Mouse (Mus musculus) cerebellum, postnatal 14 days (tissue): ENCODE results near the gene Serpine2.

Experiments used
- DNase-seq, 2 experiments: peaks; one replicate each; pipeline ENCODE4 v3.0.0; 2021; ENCODE audit warnings: mixed read lengths in 2 of 2

Gene Serpine2

DNA sequence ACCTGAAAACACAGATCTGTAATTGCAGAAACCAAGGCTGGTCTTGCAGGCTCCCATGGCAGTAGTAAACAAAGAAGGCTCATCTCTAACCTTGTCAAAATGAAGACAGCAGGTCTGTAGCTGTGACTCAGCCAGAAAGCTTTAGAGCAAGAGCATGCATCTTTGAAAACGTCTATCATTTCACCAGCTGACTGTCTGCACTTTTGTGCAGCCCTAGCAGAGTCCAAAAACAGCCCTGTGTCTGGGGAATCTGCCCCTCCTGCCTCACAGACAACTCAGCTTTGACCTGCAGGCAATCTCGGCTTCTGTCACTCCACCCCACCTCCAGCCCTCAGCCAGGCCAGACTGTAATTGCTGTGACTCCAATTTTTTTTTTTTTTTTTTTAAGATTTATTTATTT, 105.6 kb downstream of the Serpine2 start:
- DNase-seq, result no peak

DNA sequence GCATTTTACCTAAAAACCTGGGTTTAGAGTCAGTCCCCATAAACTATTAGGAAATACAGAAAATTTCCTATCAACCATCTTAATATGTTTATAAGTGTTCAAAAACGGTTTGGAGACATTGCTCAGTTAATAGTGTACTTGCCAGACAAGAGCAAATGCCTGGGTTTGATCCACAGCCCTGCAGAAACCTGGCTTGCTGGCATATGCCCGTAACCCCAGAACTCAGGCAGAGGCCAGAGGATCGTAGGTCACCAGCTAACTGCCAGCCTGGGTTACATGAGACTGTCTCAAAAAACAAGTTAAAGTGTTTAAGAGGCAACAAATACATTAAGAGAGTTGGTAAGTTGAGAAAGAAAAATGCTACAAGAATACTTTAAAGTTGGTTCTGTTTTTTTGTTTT, 106.0 kb downstream of the Serpine2 start:
- no peak for DNase-seq

DNA sequence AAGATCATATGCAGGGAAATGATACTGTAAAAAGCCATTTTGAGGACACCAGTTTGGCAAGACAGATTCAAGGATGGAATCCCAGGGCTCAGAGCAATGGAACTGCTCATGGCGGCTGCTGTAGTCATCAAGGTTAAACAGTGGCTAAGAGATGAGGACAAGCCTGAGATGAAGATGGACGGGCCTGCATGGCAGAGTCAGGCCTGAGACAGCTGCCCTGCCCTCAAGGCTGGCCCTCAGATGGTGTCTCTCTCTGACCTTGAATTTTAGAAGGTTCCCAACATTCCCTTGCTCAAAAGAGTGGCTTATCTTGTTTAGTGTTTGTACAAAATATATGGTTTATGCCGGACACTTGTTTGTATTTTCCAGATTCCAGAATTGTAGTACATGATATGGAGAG, 107.5 kb downstream of the Serpine2 start:
- no peak for DNase-seq

DNA sequence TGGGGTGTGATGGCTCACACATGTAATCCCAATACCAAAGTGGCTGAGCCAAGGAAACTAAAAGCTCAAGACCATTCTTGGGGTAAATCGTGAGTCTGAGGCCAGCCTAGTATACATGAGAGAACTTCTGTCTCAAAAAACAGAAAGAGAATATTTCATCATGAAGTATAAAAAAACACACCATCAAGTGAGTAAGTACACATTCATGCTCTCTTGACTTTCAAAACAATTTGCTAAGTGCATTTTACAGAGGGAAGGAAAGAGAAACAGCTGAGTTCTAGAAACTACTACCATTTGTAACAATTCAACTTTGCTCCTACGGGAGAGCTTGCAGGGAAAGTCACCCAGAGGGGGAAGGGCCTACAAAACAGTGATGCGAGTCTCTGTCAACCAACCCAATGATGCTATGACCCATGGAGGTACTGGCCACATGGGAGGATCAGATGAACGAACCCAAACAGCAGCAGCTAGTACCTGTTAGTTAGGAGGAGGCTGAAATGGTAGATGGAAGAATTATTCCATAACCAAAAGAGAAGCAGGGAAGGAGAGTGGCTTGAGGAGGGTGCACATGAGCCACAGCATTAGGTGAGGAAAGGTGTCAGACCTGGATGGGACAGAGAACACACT, 108.2 kb downstream of the Serpine2 start:
- no peak for DNase-seq

DNA sequence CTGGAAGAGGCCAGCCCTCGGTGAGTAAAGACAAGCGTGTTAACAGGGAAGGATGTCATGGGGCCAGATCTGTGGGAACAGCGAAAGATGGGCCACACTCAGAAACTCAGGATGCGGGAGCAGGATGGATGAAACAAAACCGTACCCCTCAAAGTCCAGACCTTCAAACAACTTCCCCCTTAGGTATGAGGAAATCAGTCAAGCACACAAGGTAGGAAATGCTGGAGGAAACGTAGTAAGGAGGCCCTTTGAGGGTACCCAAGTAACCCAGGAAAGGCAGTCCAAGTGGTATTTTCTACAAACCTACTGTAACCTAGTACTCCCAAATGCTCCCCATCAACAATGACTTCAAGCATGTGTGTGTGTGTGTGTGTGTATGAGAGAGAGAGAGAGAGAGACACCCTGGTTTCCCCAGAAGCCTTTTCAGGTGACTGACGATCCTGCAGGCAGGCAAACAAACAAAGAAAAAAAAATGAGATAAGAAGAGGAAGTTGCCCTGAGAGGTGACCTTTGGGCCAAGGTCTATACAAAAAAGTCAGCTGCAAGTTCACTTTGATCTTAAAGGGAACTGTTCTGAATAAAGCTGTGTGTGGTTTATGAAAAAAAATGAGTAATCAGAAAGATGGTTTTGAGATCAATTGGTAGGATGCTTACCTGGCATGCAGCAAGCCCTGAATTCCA, 108.8 kb downstream of the Serpine2 start:
- DNase-seq, result no peak

DNA sequence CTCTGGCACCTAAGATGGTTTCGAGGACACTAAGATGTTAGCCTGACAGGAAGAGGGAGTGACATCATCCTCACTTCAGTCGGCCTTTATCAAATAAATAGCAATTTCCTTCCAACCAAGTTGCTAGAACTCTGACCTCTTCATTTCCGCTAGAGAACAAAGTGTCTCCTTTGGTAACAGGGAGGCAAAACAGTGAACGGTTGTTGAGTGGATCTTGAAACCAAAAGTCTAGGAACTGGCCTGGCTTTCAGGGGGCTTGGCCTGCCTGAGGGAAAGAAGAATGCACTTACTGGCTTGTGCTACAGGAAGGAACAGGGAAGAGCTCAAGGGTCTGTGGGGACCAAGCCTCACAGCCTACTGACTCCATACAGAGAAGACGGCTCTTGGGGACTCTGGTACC, 109.8 kb downstream of the Serpine2 start:
- no peak for DNase-seq

DNA sequence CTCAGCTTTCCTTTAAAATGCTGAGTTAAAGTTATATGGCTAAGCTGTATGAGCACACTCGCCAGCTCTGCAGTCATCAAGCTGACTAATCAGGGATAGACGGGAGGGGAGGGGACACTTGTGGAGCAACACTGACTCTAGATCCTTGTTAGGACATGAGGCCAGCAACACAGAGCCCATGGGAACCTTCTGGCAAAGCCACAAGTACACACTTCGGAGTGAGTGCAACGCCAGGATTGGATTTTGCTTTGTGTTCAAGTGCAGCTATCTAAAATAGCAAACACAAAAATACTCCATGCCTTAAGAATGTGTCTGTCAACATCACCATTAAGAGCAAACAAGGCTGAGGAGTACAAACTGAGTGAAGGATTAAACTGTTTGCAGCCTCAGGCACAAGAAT, 114.9 kb downstream of the Serpine2 start:
- no peak for DNase-seq
